ENCODE assay signal across 24 mouse cellular contexts in the genomic region with DNA sequence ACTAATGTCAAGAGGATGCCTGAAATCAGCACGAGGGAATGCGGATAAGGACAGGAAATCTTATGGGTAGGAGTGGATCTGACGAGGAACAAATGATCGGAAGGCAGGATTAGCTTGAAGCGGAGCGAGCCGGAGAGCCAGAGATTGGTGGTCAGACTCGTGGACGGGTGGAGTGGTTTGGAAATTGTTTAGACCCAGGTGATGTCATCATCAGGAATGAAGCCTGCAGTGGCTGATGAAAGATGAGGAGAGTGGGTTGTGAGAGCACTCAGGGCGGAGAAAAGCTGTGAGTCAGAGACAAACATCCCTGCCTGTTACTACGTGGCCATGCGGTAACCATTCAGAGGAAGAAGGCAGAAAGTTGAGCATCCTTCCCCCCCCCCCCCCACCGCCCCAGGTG.
DNase-seq lines count a peak whose midpoint lies in the region; ATAC-seq and TF ChIP-seq lines count a peak whose summit lies in the region.
"Had no signal": no experiment of that assay in that cellular context is flagged by ENCODE, and none has a peak within 500 bp of the region (broad histone marks: within the 10 kb centered on the region; RNA-seq: fewer than 3 reads in every experiment).

No protein-coding gene starts in this region.

- no peak for ATAC-seq in heart, embryonic 13.5 days (ENCODE audit: extremely low read depth, insufficient number of reproducible peaks, low FRiP score, low TSS enrichment)
- ATAC-seq: forebrain, embryonic 14.5 days; hindbrain, postnatal 0 days; intestine, embryonic 16.5 days; lung, postnatal 0 days had no signal

- no peak for TF ChIP-seq EP300 in heart, adult 2 months (IDR thresholded peaks at IDR 0.05; ENCODE audit: insufficient read depth, low read depth, low read length)

- H3K4me1 ChIP-seq in heart, embryonic 13.5 days, result peaks cover 31% of the 10 kb centered on the region
- H3K4me1 ChIP-seq in heart, adult 2 months (ENCODE audit: control insufficient read depth, insufficient read depth, low read length), result no peaks in the 10 kb centered on the region
- peaks cover 15% of the 10 kb centered on the region for H3K4me1 ChIP-seq in E14TG2a.4 (replicated peaks; ENCODE audit: low read depth, low read length)
- H3K4me1 ChIP-seq: midbrain, embryonic 12.5 days had no signal

- H3K9ac ChIP-seq in heart, embryonic 13.5 days, result no peak overlapping the region
- H3K9ac ChIP-seq in heart, adult 2 months (ENCODE audit: low read depth, low read length), result no peak overlapping the region
- H3K9ac ChIP-seq: embryonic facial prominence, embryonic 13.5 days; midbrain, embryonic 12.5 days had no signal

- H3K79me2 ChIP-seq in heart, adult 2 months (replicated peaks; ENCODE audit: control insufficient read depth, insufficient read depth, low read length), result no peaks in the 10 kb centered on the region

- intact Hi-C loops in heart, adult 2 months (cut with DNase I), result no loop called here

- no peak overlapping the region for H3K4me3 ChIP-seq in heart, embryonic 13.5 days
- H3K4me3 ChIP-seq in heart, adult 2 months, result no peak overlapping the region
- H3K4me3 ChIP-seq in E14TG2a.4 (replicated peaks; ENCODE audit: low read length), result peak overlapping the region; percentile 26; the same call in 1 of the 2 replicates
- H3K4me3 ChIP-seq: embryonic facial prominence, embryonic 13.5 days; gastrocnemius, adult 2 months; layer of hippocampus, adult 2 months; limb, embryonic 10.5 days; midbrain, embryonic 12.5 days had no signal

- H3K27me3 ChIP-seq in heart, embryonic 13.5 days (replicated peaks), result no peaks in the 10 kb centered on the region
- no peaks in the 10 kb centered on the region for H3K27me3 ChIP-seq in heart, adult 2 months (ENCODE audit: control insufficient read depth, insufficient read depth, low read length)
- H3K27me3 ChIP-seq in E14TG2a.4 (ENCODE audit: insufficient read depth, low read length), result no peaks in the 10 kb centered on the region
- H3K27me3 ChIP-seq: embryonic facial prominence, embryonic 13.5 days had no signal

- no peak for TF ChIP-seq CTCF in heart, adult 2 months (IDR thresholded peaks at IDR 0.05)
- no peak for TF ChIP-seq CTCF in E14TG2a.4 (conservative IDR thresholded peaks at IDR 0.05; ENCODE audit: low read length)

- H3K27ac ChIP-seq in heart, embryonic 13.5 days (replicated peaks), result no peak overlapping the region
- no peak overlapping the region for H3K27ac ChIP-seq in heart, adult 2 months
- H3K27ac ChIP-seq: embryonic facial prominence, embryonic 13.5 days; gastrocnemius, adult 2 months; hindbrain, postnatal 0 days; layer of hippocampus, adult 2 months; limb, embryonic 10.5 days; midbrain, embryonic 12.5 days had no signal

- TF ChIP-seq POLR2A in heart, adult 2 months (IDR thresholded peaks at IDR 0.05; ENCODE audit: insufficient read depth, low read depth, low read length), result no peak

- WGBS in heart, embryonic 13.5 days, result 35% methylated on average over 13 of the region's 13 CpGs
- WGBS in heart, adult 2 months, result 54% methylated on average over 13 of the region's 13 CpGs

- H3K4me2 ChIP-seq in heart, embryonic 13.5 days, result peak overlapping the region; percentile 22; the same call in 1 of the 2 replicates
- H3K4me2 ChIP-seq: embryonic facial prominence, embryonic 13.5 days; midbrain, embryonic 12.5 days had no signal

- no peaks in the 10 kb centered on the region for H3K36me3 ChIP-seq in heart, embryonic 13.5 days
- no peaks in the 10 kb centered on the region for H3K36me3 ChIP-seq in heart, adult 2 months (ENCODE audit: control insufficient read depth, insufficient read depth, low read length)
- no peaks in the 10 kb centered on the region for H3K36me3 ChIP-seq in E14TG2a.4 (ENCODE audit: insufficient read depth, low read length)
- H3K36me3 ChIP-seq: embryonic facial prominence, embryonic 13.5 days; limb, embryonic 10.5 days; midbrain, embryonic 12.5 days had no signal

- H3K9me3 ChIP-seq in heart, embryonic 13.5 days, result peaks cover 4% of the 10 kb centered on the region
- H3K9me3 ChIP-seq in E14TG2a.4 (ENCODE audit: low read length), result no peaks in the 10 kb centered on the region
- H3K9me3 ChIP-seq: embryonic facial prominence, embryonic 13.5 days; limb, embryonic 10.5 days; midbrain, embryonic 12.5 days had no signal

- no peak for DNase-seq in heart, adult 2 months
- DNase-seq in 3134 (ENCODE audit: extremely low read depth, insufficient read length, low spot score) (peak; percentile 49), R1 (ENCODE audit: low read depth, low spot score) (peak; percentile 37)
- DNase-seq in layer of hippocampus, adult 18-20 months (ENCODE audit: low spot score in 2 of 2), result no peak
- DNase-seq in lung, postnatal 14 days, result no peak
- DNase-seq: adrenal gland, postnatal 10 days; cerebellum, adult 8-10 months; cerebellum, postnatal 36 days; embryo, embryonic 11 days; gastrocnemius, adult 2 months; kidney, adult 9 months; kidney, postnatal 14 days; liver; thymus, postnatal 14 days had no signal

Comparison
In these comparisons a context has a peak if more than half of its experiments do, and no peak if none do; other contexts are left out.
1. DNase-seq: peak in 3134 (single experiment) and R1 (single experiment); none in heart, adult 2 months (0 of 2), layer of hippocampus, adult 18-20 months (0 of 2) and lung, postnatal 14 days (single experiment).